ENCODE assay signal across 8 mouse cellular contexts in genomic region chr1:134298636-134299411, GRCm38 (mm10). TPM values are rescaled to one million over a fixed set of nuclear protein-coding genes. Genes with fewer than 3 reads are reported as not detected.
DNase-seq lines count a peak whose midpoint lies in the region; ATAC-seq and TF ChIP-seq lines count a peak whose summit lies in the region.

No protein-coding gene starts in this region.

- H3K27ac ChIP-seq in kidney, embryonic 14.5 days (ENCODE audit: low read depth, low read length): no peak overlapping the region
- H3K27ac ChIP-seq in forebrain, embryonic 14.5 days (ENCODE audit: low read depth, low read length): no peak overlapping the region
- no peak overlapping the region for H3K27ac ChIP-seq in hindbrain, embryonic 15.5 days (replicated peaks)
- H3K27ac ChIP-seq in lung, embryonic 15.5 days: no peak overlapping the region

- peak overlapping the region; percentile 49 for H3K4me3 ChIP-seq in kidney, embryonic 14.5 days (ENCODE audit: low read length)
- peak overlapping the region; percentile 49 for H3K4me3 ChIP-seq in forebrain, embryonic 14.5 days (ENCODE audit: low read depth, low read length)
- H3K4me3 ChIP-seq in hindbrain, embryonic 15.5 days: peak overlapping the region; percentile 40
- H3K4me3 ChIP-seq in lung, embryonic 15.5 days: peak overlapping the region; percentile 53

- peaks cover 13% of the 10 kb centered on the region; the same call in 1 of the 2 replicates for H3K4me1 ChIP-seq in kidney, embryonic 14.5 days (ENCODE audit: control insufficient read depth, insufficient read depth, low read length)
- H3K4me1 ChIP-seq in forebrain, embryonic 14.5 days (ENCODE audit: control insufficient read depth, insufficient read depth, low read length): peaks cover 6% of the 10 kb centered on the region; the same call in 1 of the 2 replicates
- peaks cover 25% of the 10 kb centered on the region for H3K4me1 ChIP-seq in hindbrain, embryonic 15.5 days (replicated peaks)
- peaks cover 24% of the 10 kb centered on the region for H3K4me1 ChIP-seq in lung, embryonic 15.5 days

- TF ChIP-seq POLR2A in brain, embryonic 14.5 days (IDR thresholded peaks at IDR 0.05; ENCODE audit: borderline replicate concordance, extremely low read depth, insufficient read depth, insufficient read length, poor library complexity, severe bottlenecking): no peak

- peak overlapping the region; percentile 95 for H3K4me2 ChIP-seq in kidney, embryonic 14.5 days (replicated peaks; ENCODE audit: low read depth, low read length)
- H3K4me2 ChIP-seq in forebrain, embryonic 14.5 days (ENCODE audit: low read length): peak overlapping the region; percentile 94
- H3K4me2 ChIP-seq in hindbrain, embryonic 15.5 days: peak overlapping the region; percentile 78
- H3K4me2 ChIP-seq in lung, embryonic 15.5 days: peak overlapping the region; percentile 98

- WGBS in kidney, embryonic 14.5 days: 3% methylated on average over 37 of the region's 59 CpGs
- 3% methylated on average over 59 of the region's 59 CpGs for WGBS in forebrain, embryonic 14.5 days
- WGBS in hindbrain, embryonic 15.5 days: 6% methylated on average over 45 of the region's 59 CpGs
- 10% methylated on average over 52 of the region's 59 CpGs for WGBS in lung, embryonic 15.5 days

- H3K9ac ChIP-seq in kidney, embryonic 14.5 days (ENCODE audit: low read depth, low read length): peak overlapping the region; percentile 65
- peak overlapping the region; percentile 68 for H3K9ac ChIP-seq in forebrain, embryonic 14.5 days (ENCODE audit: low read length)
- peak overlapping the region; percentile 42; the same call in 1 of the 2 replicates for H3K9ac ChIP-seq in hindbrain, embryonic 15.5 days
- H3K9ac ChIP-seq in lung, embryonic 15.5 days: peak overlapping the region; percentile 51

- TF ChIP-seq CTCF in brain, embryonic 14.5 days (IDR thresholded peaks at IDR 0.05; ENCODE audit: borderline replicate concordance, extremely low read depth, insufficient read depth, insufficient read length): no peak

- H3K36me3 ChIP-seq in kidney, embryonic 14.5 days (ENCODE audit: control insufficient read depth, insufficient read depth, low read length): no peaks in the 10 kb centered on the region
- H3K36me3 ChIP-seq in forebrain, embryonic 14.5 days (ENCODE audit: control insufficient read depth, insufficient read depth, low read length): no peaks in the 10 kb centered on the region
- no peaks in the 10 kb centered on the region for H3K36me3 ChIP-seq in hindbrain, embryonic 15.5 days
- no peaks in the 10 kb centered on the region for H3K36me3 ChIP-seq in lung, embryonic 15.5 days

- no peak for DNase-seq in kidney, adult 11 months
- DNase-seq in brain, embryonic 14.5 days (ENCODE audit: low read depth): peak; percentile 53
- peak; percentile 44 for DNase-seq in forebrain, embryonic 14.5 days (ENCODE audit: low spot score)
- DNase-seq in ovary, postnatal 36 days (ENCODE audit: low spot score): peak; percentile 30
- no peak for DNase-seq in frontal cortex, postnatal 10 days (ENCODE audit: low spot score in 2 of 2)

- H3K27me3 ChIP-seq in kidney, embryonic 14.5 days (ENCODE audit: control insufficient read depth, insufficient read depth, low read length): peaks cover 21% of the 10 kb centered on the region
- H3K27me3 ChIP-seq in forebrain, embryonic 14.5 days (replicated peaks; ENCODE audit: control insufficient read depth, insufficient read depth, low read length): peaks cover 16% of the 10 kb centered on the region; the same call in 1 of the 2 replicates
- peaks cover 18% of the 10 kb centered on the region for H3K27me3 ChIP-seq in hindbrain, embryonic 15.5 days
- H3K27me3 ChIP-seq in lung, embryonic 15.5 days: peaks cover 25% of the 10 kb centered on the region

- peak; percentile 68 for ATAC-seq in kidney, embryonic 14.5 days (ENCODE audit: low FRiP score, low TSS enrichment)
- ATAC-seq in forebrain, embryonic 14.5 days: peak; percentile 61
- peak; percentile 54; the same call in 1 of the 2 replicates for ATAC-seq in hindbrain, embryonic 15.5 days (ENCODE audit: low FRiP score, low read depth)
- peak; percentile 55; the same call in 1 of the 2 replicates for ATAC-seq in lung, embryonic 15.5 days (ENCODE audit: borderline replicate concordance, extremely low read depth, low FRiP score, low TSS enrichment)

- H3K9me3 ChIP-seq in kidney, embryonic 14.5 days (ENCODE audit: control insufficient read depth, low read length): no peaks in the 10 kb centered on the region
- no peaks in the 10 kb centered on the region for H3K9me3 ChIP-seq in forebrain, embryonic 14.5 days (replicated peaks; ENCODE audit: control insufficient read depth, low read length)
- no peaks in the 10 kb centered on the region for H3K9me3 ChIP-seq in hindbrain, embryonic 15.5 days
- H3K9me3 ChIP-seq in lung, embryonic 15.5 days: no peaks in the 10 kb centered on the region

RNA-seq across cellular contexts. Expression of gene Myog, which starts 9.0 kb away (rescaled TPM):
- 0.97 and 1.4 TPM in 2 replicates for polyA plus RNA-seq in kidney, embryonic 14.5 days (2014; fragmentation: Nextera tagmentation; extraction: Ambion mirVana)
- 1.3 and 2.6 TPM in 2 replicates for polyA plus RNA-seq in brain, embryonic 14.5 days (2012; rRNA removed)
- not detected in 2 replicates for polyA plus RNA-seq in forebrain, embryonic 14.5 days (2014; fragmentation: Nextera tagmentation; extraction: Ambion mirVana)
- 0.45 TPM in 1 of 2 replicates, not detected in the other for polyA plus RNA-seq in hindbrain, embryonic 15.5 days (2015; fragmentation: Nextera tagmentation; extraction: Ambion mirVana)
- polyA plus RNA-seq in lung, embryonic 15.5 days (2015; fragmentation: Nextera tagmentation; extraction: Ambion mirVana): 0.41 and 2.1 TPM in 2 replicates

RNA-seq across cellular contexts. Expression of gene Ppfia4, which starts 33.9 kb away (rescaled TPM):
- 1.6 and 2.7 TPM in 2 replicates for polyA plus RNA-seq in kidney, embryonic 14.5 days (2014; fragmentation: Nextera tagmentation; extraction: Ambion mirVana)
- polyA plus RNA-seq in brain, embryonic 14.5 days (2012; rRNA removed): 23.6 and 31.3 TPM in 2 replicates
- 5.0 and 7.8 TPM in 2 replicates for polyA plus RNA-seq in forebrain, embryonic 14.5 days (2014; fragmentation: Nextera tagmentation; extraction: Ambion mirVana)
- 26.7 and 28.7 TPM in 2 replicates for polyA plus RNA-seq in hindbrain, embryonic 15.5 days (2015; fragmentation: Nextera tagmentation; extraction: Ambion mirVana)
- polyA plus RNA-seq in lung, embryonic 15.5 days (2015; fragmentation: Nextera tagmentation; extraction: Ambion mirVana): 3.0 and 3.1 TPM in 2 replicates

Comparison
In these comparisons a context has a peak if more than half of its experiments do, and no peak if none do; other contexts are left out.
1. DNase-seq: peak in brain, embryonic 14.5 days (single experiment), forebrain, embryonic 14.5 days (single experiment) and ovary, postnatal 36 days (single experiment); none in kidney, adult 11 months (single experiment) and frontal cortex, postnatal 10 days (0 of 2).
2. Peak in every context shown above with its lines, with median percentiles within 50 percentile points of each other: ATAC-seq, H3K4me2 ChIP-seq, H3K4me3 ChIP-seq and H3K9ac ChIP-seq.